Mouse (Mus musculus): ENCODE measurements at regions not wholly inside any gene's neighbourhood (a gene's known extent, or its start where the extent isn't known, plus 50 kb on each side); places are given as distances from the start of the nearest gene placed in this dataset.

GRCm38 (mm10) chr17:85768341-85768740, 80.3 kb upstream of the Six2 start:
- DNase-seq (ENCODE audit: inconsistent age in 2 of 2, low spot score in 1 of 2), result no peak

DNA sequence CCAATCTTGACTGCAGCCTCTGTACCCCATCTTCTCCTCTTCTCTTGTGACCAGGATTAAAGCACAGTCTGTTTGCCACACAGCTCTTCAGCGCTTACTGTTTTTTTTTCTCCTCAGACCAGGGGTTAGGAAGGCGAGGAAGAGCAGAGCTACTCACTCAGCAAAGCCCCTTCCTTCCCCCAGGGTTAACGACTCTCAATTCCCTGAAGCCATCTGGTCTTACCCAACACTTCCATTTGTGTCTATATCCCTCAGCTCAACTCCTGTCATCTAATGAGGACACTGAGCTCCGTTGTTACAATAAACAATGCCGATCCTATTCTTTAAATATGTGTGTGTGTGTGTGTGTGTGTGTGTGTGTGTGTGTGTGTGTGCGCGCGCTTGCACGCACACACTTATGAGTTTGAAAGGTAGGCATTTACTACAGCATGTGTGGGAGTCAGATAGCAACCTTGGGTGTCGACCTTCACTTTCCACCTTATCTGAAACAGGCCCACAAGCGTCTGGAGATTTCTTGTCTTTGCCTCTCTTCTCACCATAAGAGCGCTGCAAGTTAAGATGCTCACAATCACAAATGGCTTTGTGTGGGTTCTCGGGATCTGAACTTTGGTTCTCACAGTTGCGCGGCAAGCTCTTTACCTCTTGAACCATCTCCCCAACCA, 79.3 kb upstream of the Six2 start:
- DNase-seq (ENCODE audit: inconsistent age in 2 of 2, low spot score in 1 of 2), result no peak

DNA sequence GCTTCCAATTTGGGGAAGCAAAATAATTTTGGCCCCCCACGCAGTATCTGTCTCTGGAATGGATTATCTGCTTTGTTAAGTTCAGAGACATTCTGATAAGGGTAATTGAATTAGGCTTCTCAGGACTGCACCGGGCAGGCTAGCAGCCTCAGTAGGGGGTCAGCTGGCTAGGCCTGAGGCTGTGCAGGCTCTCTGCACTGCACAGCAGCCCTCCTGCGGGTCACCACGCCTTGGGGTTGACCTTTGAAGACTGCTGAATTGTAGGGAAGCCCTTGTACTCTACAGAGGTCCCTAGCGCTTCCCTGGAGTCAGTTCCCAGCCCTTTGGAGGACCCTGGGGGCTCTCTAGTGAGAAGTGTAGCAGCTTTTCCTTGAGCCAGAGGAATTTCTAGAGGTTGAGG, 78.5 kb upstream of the Six2 start:
- no peak for DNase-seq (ENCODE audit: inconsistent age in 2 of 2, low spot score in 1 of 2)

GRCm38 (mm10) chr17:85758581-85759098, 70.6 kb upstream of the Six2 start:
- no peak for DNase-seq (ENCODE audit: inconsistent age in 2 of 2, low spot score in 1 of 2)

DNA sequence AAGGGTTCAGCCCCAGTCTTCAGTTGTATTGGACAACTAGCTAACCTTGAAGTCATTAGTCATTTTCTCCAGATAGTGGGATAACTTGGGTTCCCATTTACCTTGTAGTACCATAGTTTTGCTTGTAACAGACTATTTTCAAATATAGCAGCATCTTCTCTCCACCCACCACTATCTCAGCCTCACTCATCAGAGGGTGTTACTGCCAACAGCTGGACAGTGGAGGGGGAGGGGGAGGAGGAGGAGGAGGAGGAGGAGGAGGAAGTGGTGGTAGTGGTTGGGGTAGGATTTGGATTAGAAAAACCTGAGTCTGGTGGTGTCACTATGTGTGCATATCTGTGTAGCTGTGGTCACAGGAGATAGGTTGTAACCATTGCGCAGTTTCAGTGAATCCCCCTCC, 69.6 kb upstream of the Six2 start:
- no peak for DNase-seq (ENCODE audit: inconsistent age in 2 of 2, low spot score in 1 of 2)

- no peak for DNase-seq (ENCODE audit: inconsistent age in 2 of 2, low spot score in 1 of 2)
These were observed 67.5 kb upstream of the Six2 start for GRCm38 (mm10) chr17:85755557-85755956.

DNA sequence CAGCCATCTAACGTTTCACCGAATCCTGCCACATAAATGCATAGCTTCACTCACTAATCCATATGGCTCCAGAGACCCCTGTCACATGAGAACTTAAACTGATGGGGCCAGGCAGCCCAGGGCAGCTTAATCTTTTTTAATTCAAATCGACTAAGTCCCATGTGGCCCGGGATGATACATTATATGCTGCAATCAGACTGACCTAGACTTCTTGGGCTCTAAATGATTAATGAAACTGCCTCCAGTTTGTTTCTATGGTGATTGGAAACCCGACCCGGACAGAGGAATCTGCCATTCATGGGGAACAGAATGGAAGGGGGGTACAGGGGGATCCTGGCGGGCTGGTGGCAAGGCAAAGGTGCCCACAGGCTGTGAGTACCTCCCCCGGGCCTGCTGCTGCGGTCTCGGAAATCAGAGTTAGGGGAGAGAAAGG, 60.6 kb upstream of the Six2 start:
- DNase-seq (ENCODE audit: inconsistent age in 2 of 2, low spot score in 1 of 2), result peak in 1 of 2 experiments; percentile 45

DNA sequence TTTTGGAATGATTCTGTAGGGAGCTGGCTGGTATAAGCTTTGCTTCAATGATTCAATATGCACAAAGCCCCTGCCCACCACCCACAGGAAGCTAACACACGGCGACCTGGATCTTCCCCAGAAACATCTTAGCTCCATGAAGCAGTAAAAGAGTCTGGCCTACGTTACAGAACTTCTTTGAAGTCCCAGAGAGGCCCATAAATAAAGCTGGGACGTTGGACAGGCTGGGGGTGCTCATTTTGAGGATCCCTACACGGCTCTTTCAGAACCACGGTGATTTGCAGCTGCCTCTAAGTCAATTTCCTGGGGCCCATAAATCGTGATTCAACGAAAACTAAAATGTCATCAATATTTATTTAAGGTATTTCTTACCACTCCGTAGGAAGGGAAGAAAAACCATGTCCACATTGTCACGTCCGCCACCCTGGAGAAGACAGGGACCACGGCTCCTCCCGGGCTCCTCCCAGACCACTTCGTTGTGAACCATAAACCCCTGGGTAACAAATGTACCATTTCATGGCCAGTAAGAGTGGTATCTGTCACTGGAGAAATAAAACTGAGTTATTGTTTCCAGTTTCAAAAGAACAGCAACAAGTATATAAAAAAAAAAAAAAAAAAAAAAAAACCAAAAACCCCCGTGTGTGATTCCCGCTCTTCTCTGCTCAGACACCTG, 60.0 kb upstream of the Six2 start:
- no peak for DNase-seq (ENCODE audit: inconsistent age in 2 of 2, low spot score in 1 of 2)
